Mouse (Mus musculus) neutrophil, adult 65 days (primary cell): ENCODE data around the gene Tagln2. TPM values are rescaled to one million over a fixed set of nuclear protein-coding genes. Genes with fewer than 3 reads are reported as not detected.

ENCODE experiments used
- total RNA-seq: library from RNA; stranded (reverse); gene quantifications from 2 replicates; pipeline ENCODE4 v1.2.4, GENCODE M21; 2023

Tagln2 gene
- 175 and 215 TPM in 2 replicates for total RNA-seq

GRCm38 (mm10) chr1:172499765-172500441, at the start of gene Tagln2:
TSS of gene Tagln2 (plus strand) at chr1:172500047.

GRCm38 (mm10) chr1:172475054-172475741, 24.6 kb upstream of the Tagln2 start, which contains the start of gene Slamf9:
TSS of gene Slamf9 (plus strand) at chr1:172475358.

GRCm38 (mm10) chr1:172481540-172482280, 18.1 kb upstream of the Tagln2 start, which contains the start of gene Igsf9:
TSS of gene Igsf9 (plus strand) at chr1:172481788.

GRCm38 (mm10) chr1:172520576-172521440, 21.0 kb downstream of the Tagln2 start, which contains the start of gene Cfap45:
TSS of gene Cfap45 (plus strand) at chr1:172520801.

GRCm38 (mm10) chr1:172555638-172556037, 55.8 kb downstream of the Tagln2 start, which contains the start of gene Vsig8:
TSS of gene Vsig8 (plus strand) at chr1:172555938.

Other genes starting within 250 kb of the Tagln2 start
- not detected in 2 replicates for gene Atp1a4, start 241.6 kb upstream of the Tagln2 start, total RNA-seq
- gene Igsf8, start 238.4 kb upstream of the Tagln2 start, total RNA-seq, result 20.9 and 27.6 TPM in 2 replicates
- not detected in 2 replicates for gene Atp1a2, start 202.0 kb upstream of the Tagln2 start, total RNA-seq
- gene Kcnj9, start 170.7 kb upstream of the Tagln2 start, total RNA-seq, result not detected in 2 replicates
- 2.7 and 2.9 TPM in 2 replicates for gene Kcnj10, start 158.8 kb upstream of the Tagln2 start, total RNA-seq
- gene Pigm, start 123.5 kb upstream of the Tagln2 start, total RNA-seq, result 15.5 and 19.6 TPM in 2 replicates
- 0.35 and 0.41 TPM in 2 replicates for gene Slamf9, start 24.7 kb upstream of the Tagln2 start, total RNA-seq
- 0.48 TPM in 1 of 2 replicates, not detected in the other for gene Igsf9, start 18.3 kb upstream of the Tagln2 start, total RNA-seq
- 0.38 and 0.86 TPM in 2 replicates for gene Cfap45, start 20.8 kb downstream of the Tagln2 start, total RNA-seq
- gene Vsig8, start 55.9 kb downstream of the Tagln2 start, total RNA-seq, result not detected in 2 replicates
- 0.76 and 2.4 TPM in 2 replicates for gene Slamf8, start 90.5 kb downstream of the Tagln2 start, total RNA-seq
- gene Fcrl6, start 102.5 kb downstream of the Tagln2 start, total RNA-seq, result not detected in 2 replicates
- 1.0 and 2.0 TPM in 2 replicates for gene Dusp23, start 132.9 kb downstream of the Tagln2 start, total RNA-seq
- not detected in 2 replicates for gene Crp, start 198.0 kb downstream of the Tagln2 start, total RNA-seq